Mouse (Mus musculus): ENCODE data around the gene Pml.
"Not testable (repeated sequence)": the region's sequence is repeated elsewhere in the genome, so short reads cannot be mapped to it uniquely, and the experiment has no call there.

Pml gene

DNA sequence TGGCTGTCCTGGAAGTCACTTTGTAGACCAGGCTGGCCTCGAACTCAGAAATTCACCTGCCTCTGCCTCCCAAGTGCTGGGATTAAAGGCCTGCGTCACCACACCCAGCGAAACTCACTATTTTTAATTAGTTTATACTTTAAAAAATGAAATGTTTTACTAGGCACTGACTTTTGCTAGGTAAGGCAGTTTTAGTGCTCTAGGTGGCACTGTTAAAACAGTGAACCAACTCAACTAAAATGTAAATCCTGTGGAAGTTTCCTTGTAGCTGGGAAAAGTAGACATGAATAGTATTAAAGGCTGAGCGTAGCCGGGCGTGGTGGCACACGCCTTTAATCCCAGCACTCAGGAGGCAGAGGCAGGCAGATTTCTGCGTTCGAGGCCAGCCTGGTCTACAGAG is 22.0 kb upstream of the Pml start:
- not testable (repeated sequence) for DNase-seq (ENCODE audit: low spot score in 2 of 2)

DNA sequence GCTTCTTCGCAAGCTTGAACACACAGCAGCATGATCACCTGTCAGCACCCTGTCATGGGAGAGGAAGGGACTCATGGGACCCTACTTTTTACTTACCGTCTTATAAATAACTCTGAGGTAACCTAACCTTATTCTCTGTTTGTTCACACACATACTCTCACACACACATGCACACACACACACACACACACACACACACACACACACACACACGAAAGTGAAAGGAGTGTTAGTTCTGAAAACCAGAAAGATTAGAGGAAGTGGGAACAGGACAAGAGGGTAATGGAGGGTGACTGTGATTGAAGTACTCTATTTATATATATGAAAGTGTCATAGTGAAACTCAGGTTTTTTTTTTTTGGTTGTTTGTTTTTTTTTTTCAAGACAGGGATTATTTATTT is 21.5 kb upstream of the Pml start:
- no peak for DNase-seq (ENCODE audit: low spot score in 2 of 2)

DNA sequence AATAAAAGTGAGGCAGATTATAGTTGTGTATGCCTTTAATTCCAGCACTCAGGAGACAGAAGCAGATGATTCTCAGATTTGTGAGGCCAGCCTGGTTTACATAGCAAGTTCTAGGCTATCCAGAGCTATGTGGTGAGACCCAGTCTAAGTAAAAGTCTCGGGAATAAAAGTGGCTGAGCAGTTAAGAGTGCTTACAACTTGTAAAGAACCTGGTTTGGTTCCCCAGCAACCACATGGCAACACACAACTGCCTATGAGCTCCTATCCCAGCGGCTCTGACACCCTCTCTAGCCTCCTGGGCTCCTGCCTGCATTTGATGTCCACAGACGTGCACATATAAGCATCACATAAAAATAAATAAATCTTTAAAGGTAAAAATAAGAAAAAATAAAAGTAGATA is 20.5 kb upstream of the Pml start:
- no peak for DNase-seq (ENCODE audit: low spot score in 2 of 2)

- DNase-seq (ENCODE audit: low spot score in 2 of 2): peak in 1 of 2 experiments; percentile 43
Measured at GRCm38 (mm10) chr9:58268384-58269313, 19.1 kb upstream of the Pml start.

- DNase-seq (ENCODE audit: low spot score in 2 of 2): no peak
Measured at GRCm38 (mm10) chr9:58267046-58267445, 17.5 kb upstream of the Pml start.

DNA sequence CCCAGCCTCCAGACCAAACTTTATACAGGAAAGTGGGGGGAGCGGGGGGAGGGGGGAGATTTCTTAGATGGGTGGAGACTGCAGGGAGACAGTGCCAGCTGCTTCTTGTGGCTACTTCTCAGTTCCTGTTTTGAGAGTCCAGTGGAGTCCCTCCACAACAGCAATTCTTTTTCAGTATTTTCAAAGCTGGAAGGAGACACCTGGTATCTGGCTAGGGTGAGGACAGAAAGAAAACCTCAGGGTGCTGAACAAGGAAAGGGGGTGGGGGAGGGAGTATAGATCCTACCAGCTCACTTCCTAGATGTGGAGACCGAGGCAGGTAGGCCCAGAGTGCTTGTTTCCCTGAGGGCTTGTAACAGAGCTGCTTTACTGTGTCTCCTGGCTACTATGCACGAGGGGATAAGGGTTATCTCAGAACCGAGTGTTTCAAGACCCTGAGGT is 17.0 kb upstream of the Pml start:
- DNase-seq (ENCODE audit: low spot score in 2 of 2): no peak

DNA sequence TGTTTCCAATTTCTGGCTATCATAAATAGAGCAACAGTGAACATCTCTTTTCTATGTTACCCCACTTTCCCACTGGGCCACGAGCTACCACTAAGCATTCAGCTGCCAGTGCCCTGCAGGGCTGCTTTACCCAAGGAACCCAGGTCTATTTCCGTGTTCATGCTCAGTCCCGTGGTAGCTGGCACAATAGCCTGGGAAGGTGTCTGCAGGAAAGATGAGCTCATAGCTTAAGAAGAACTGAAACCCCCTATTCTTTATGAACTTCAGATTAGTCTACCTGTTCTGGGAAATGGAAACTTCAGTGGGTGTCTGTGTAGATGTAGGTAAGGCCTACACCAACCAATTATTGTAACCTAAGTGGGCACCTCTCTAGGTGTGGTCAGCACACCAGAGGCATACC is 15.8 kb upstream of the Pml start:
- no peak for DNase-seq (ENCODE audit: low spot score in 2 of 2)

DNA sequence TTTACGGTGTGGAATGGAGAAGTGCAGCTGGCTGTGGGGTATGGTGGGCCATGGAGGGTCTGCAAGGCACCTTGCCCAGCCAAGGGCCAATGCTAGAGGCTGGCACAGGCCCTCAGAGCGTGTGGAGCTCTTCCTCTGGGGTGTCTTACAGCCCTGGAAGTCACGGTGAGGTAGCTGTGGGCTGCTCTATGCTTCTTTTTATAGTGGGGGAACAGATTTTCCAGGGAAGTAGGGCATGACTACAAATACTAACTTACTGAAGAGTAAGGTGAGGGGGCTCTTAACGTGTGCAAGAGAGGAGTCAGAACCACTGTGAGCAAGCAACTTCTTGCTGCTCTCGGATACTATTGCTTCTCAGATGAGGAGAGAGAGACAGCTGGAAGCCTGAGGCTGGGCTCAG is 12.9 kb upstream of the Pml start:
- DNase-seq (ENCODE audit: low spot score in 2 of 2): no peak

- DNase-seq (ENCODE audit: low spot score in 2 of 2): no peak
Measured at GRCm38 (mm10) chr9:58255704-58256685, 6.4 kb upstream of the Pml start.

DNA sequence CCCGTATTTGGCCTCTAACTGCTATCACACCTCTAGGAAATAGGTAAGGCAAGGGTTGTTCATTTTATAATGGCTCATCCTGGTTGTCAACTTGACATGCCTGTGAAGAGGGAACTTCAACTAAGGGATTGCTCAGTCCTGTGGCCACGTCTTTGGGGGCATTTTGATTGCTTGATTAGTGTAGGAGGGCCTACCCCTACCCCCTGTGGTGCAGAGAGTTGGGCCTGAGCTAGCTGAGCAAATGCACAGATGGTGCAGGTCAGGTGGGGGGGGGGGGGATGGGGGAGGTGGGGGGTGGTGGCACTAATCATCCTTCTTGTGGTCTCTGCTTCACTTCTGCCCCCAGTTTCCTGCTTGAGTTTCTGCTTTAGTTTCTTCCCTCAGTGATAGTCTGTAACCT is 5.5 kb upstream of the Pml start:
- DNase-seq (ENCODE audit: low spot score in 2 of 2): no peak

GRCm38 (mm10) chr9:58253805-58254122 is 4.2 kb upstream of the Pml start:
- not testable (repeated sequence) for DNase-seq (ENCODE audit: low spot score in 2 of 2)

DNA sequence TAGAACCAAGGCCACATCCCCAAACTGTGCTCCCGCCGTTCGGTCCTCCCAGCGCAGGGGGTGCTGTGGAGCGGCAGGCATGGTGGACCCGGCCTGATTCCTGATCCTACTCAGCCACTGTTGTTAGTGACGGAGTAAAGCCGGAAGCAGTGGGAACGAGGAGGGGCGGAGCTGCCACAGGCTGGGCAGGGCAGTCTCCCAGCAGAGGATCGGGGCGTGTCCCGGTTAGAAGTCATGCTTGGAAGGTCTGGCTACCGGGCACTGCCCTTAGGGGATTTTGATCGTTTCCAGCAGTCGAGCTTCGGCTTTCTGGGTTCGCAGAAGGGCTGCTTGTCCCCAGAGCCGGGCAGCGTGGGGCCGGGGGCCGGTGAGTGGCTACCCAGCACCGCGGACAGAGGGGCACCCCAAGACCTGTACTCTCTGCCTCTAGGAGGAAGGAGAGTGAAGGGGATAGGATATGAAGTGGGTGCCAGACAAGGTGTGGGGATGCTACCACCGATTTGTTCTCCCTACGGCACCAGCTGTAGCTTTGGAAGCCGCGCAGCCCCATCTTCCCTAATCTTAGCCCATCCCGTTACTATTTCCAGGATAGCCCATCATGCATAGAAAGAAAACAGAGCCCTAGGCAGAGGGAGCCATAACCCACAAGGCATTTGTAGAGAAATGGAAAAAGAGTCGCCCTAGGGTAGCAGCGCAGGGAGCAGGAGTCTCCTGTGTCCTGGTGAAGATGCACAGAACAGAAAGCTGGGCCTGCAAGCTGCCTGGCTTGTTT is 3.6 kb upstream of the Pml start, which contains the start of gene Stoml1:
TSS of gene Stoml1 (plus strand) at position 132 of the 772 bp plus-strand sequence.
- DNase-seq (ENCODE audit: low spot score in 2 of 2): peak; percentile 88

GRCm38 (mm10) chr9:58250730-58251129 is 1.1 kb upstream of the Pml start:
- DNase-seq (ENCODE audit: low spot score in 2 of 2): not testable (repeated sequence)

DNA sequence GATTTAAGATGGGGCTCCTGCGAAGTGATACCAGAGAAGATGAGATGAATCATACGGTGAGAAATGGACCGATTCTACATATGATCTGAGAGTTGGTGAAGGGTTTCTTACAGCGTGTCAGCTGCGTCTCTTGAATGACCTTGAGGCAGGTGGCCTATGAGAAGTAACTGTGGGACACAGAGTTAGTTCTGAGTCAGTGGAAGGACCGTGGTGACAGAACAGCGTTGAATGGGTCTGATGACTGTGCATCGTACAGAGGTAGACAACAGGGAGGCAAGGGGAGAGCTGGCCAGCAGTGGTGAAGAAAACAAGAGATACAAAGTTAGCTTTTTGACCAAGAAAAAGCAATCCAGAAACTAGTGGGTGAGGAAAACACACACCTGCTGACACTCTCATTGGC is 736 bp upstream of the Pml start:
- DNase-seq (ENCODE audit: low spot score in 2 of 2): no peak

DNA sequence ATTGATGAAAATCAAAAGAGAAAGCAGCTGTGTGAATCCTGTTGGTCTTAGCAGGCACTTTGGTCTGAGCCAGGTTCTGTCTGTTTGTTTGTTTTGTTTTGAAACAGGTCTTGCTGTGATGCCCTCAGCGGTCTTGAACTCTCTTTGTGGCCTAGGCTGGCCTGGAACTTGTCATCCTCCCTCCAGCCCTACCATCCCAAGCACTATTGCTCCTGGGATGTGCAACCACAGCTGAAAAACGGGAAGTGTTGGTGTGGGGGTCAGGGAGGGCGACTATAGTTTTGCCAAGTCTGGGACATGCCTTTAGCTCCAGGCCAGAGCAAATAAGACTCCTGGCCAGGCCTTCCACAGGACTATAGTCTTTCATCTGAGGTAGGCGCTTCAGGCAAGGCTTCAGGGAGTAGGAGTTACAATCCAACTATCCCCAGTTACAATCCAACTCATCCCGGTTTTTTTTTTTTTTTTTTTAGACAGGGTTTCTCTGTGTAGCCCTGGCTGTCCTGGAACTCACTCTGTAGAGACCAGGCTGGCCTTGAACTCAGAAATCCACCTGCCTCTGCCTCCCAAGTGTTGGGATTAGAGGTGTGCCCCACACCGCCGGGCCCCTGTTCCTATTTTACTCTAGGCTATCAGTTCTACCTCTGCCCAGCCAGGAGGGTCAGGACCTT is 706 bp downstream of the Pml start:
- DNase-seq (ENCODE audit: low spot score in 2 of 2): no peak

DNA sequence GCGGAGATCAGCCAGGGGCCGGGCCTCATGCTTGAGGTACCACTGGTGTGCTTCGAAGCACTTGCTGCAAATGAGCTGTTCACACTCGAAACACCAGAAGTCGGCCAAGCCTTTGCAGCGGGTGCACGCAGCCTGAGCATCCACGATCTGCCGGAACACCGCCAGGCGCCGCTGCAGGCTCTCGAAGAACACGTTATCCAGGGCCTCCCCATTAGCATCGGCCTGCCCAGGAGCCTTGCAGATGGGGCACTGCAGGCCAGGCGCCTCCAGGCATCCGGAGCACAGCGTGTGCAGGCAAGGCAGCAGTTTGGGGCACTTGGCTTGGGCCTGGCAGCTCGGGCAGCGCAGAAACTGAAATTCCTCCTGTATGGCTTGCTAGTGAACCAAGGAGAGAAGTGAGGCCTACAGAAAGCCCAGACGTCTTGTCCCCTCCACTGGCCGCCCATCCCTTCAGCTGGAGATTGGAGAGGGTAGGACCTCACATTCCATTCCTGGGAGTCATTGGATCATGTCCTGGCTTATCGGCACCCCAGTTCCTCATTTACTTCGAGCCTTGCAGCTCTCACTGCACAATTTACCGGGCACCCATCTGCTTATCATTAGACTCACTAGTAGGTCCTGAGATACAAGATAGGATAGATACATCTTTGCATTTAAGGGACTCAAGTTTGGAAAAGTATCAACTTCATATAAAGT is 2.4 kb downstream of the Pml start:
- DNase-seq (ENCODE audit: low spot score in 2 of 2): peak; percentile 70 to 76

GRCm38 (mm10) chr9:58246083-58246591 is 3.4 kb downstream of the Pml start:
- DNase-seq (ENCODE audit: low spot score in 2 of 2): no peak

DNA sequence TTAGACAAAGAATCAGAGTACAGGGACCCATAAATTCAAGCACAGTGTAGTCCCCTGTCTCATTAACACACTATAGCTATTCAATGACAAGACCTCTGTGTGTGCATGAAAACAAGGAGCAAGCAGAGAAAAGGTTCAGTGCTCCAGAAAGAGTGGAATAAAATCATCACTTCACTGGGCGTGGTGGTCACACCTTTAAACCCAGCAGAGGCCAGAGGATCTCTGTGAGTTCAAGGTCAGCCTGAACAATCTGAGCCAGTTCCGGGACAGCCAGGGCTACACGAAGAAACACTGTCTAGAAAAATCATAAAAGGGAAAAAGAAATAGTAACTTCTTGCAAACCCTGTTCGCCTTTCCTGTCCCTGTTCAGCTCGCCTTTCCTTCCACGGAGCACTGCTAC is 5.9 kb downstream of the Pml start:
- DNase-seq (ENCODE audit: low spot score in 2 of 2): no peak

- DNase-seq (ENCODE audit: low spot score in 2 of 2): no peak
Measured at GRCm38 (mm10) chr9:58242696-58243095, 6.9 kb downstream of the Pml start.

- DNase-seq (ENCODE audit: low spot score in 2 of 2): no peak
Measured at GRCm38 (mm10) chr9:58241780-58242485, 7.7 kb downstream of the Pml start.
